Mouse (Mus musculus) neural tube, embryonic 15.5 days (tissue): ENCODE measurements around the gene Cyp27b1. TPM values are rescaled to one million over a fixed set of nuclear protein-coding genes. Genes with fewer than 3 reads are reported as not detected.

Experiments
- ATAC-seq: fragments of 200-750 bp; cut with Nextera tagmentation; 2 replicates; pipeline ENCODE4 v1.8.0; 2017; ENCODE audit warnings: mild to moderate bottlenecking, moderate TSS enrichment, moderate library complexity; ENCODE audit not compliant: low FRiP score
- H3K27ac ChIP-seq: fragments of 300-500 bp; sonication (generic); replicated peaks from 2 replicates; pipeline ENCODE4 v1.5.1; 2015; ENCODE audit warnings: mild to moderate bottlenecking, inconsistent platforms
- H3K27me3 ChIP-seq: fragments of 300-500 bp; sonication (generic); replicated peaks from 2 replicates; pipeline ENCODE4 v1.6.1; 2015; ENCODE audit warnings: inconsistent platforms
- H3K36me3 ChIP-seq: fragments of 300-500 bp; sonication (generic); 2 replicates; pipeline ENCODE4 v1.6.1; 2015; ENCODE audit warnings: inconsistent platforms
- H3K4me1 ChIP-seq: fragments of 300-500 bp; sonication (generic); 2 replicates; pipeline ENCODE4 v1.6.1; 2015; ENCODE audit warnings: inconsistent platforms
- H3K4me2 ChIP-seq: fragments of 300-500 bp; sonication (generic); 2 replicates; pipeline ENCODE4 v1.6.1; 2015; ENCODE audit warnings: inconsistent platforms, mild to moderate bottlenecking, moderate library complexity
- H3K4me3 ChIP-seq: fragments of 300-500 bp; sonication (generic); replicated peaks from 2 replicates; pipeline ENCODE4 v1.5.1; 2015; ENCODE audit warnings: mild to moderate bottlenecking, inconsistent platforms
- H3K9ac ChIP-seq: fragments of 300-500 bp; sonication (generic); replicated peaks from 2 replicates; pipeline ENCODE4 v1.6.1; 2015; ENCODE audit warnings: mild to moderate bottlenecking, inconsistent platforms
- H3K9me3 ChIP-seq: fragments of 300-500 bp; sonication (generic); replicated peaks from 2 replicates; pipeline ENCODE4 v1.6.1; 2016; ENCODE audit warnings: inconsistent platforms
- WGBS: fragments of 180-500 bp; shearing (Covaris S2); methylation state at CpG from one replicate; pipeline ENCODE4 v1.1.7; 2015; ENCODE audit warnings: mixed read lengths; 5-methylcytosine and 5-hydroxymethylcytosine counted together
- microRNA counts: library from miRNA; unstranded; fragments of <30 nt; microRNA quantifications from one replicate; lab custom pipeline; 2016
- microRNA-seq: library from miRNA; unstranded; fragments of <30 nt; microRNA quantifications from one replicate; pipeline ENCODE4, GENCODE M21; 2017
- polyA plus RNA-seq: library from polyadenylated mRNA; unstranded; fragments of >200 nt; fragmentation: Nextera tagmentation; extraction: Ambion mirVana; gene quantifications from 2 replicates; pipeline ENCODE4 v1.2.1, GENCODE M21; 2015

The Cyp27b1 gene
- polyA plus RNA-seq, 1 experiment from 2014 or later = 0.14 TPM

DNA sequence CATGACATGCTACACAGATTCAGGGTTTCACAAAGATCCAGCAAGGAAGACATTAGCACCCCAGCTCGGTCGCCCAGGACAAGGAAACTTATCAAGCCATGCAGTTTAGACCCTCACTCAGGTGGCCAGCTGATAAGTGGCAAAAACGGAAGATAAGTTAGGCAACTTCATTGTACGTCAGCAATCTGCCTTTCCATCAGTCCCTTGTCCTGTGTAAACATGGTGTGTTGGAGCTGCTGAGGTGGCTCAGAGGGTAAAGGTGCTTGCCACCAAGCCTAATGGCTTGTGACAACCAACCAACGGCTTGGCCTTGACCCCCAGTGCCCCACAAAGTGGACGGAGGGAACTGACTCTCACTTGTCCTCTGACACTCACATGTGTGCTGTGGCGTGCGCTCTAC lies 52.4 kb downstream of the Cyp27b1 start:
- no peaks in the 10 kb centered on the region for H3K9me3 ChIP-seq
- H3K9ac ChIP-seq = no peak overlapping the region
- no peak overlapping the region for H3K4me2 ChIP-seq
- H3K4me1 ChIP-seq = peaks cover under 1% of the 10 kb centered on the region; the same call in 1 of the 2 replicates
- H3K4me3 ChIP-seq = no peak overlapping the region
- WGBS = 90% methylated on average over 8 of the region's 8 CpGs
- H3K27me3 ChIP-seq = no peaks in the 10 kb centered on the region
- ATAC-seq = no peak
- H3K27ac ChIP-seq = no peak overlapping the region
- peaks cover 51% of the 10 kb centered on the region for H3K36me3 ChIP-seq

DNA sequence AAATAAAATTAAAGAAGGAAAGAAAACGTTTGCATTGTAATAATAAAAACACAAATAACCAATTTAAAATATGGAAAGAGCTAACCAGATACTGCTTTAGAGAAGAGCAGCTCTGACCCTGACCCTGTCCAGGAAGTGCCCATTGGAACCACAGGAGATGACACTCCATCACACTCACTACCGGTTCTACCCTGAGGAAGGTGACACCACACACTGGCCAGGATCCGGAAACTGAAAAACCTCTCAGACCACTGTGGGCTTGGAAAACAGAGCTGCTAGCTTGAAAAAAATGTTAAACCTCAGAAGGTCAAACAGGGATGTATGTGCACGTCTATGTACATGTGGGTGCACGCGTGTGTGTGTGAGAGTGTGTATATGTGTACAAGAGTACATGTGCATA lies 53.1 kb downstream of the Cyp27b1 start:
- H3K4me3 ChIP-seq = no peak overlapping the region
- no peak overlapping the region for H3K4me2 ChIP-seq
- H3K9ac ChIP-seq = no peak overlapping the region
- H3K27ac ChIP-seq = no peak overlapping the region
- ATAC-seq = no peak
- no peaks in the 10 kb centered on the region for H3K4me1 ChIP-seq
- 88% methylated on average over 6 of the region's 6 CpGs for WGBS
- H3K27me3 ChIP-seq = no peaks in the 10 kb centered on the region
- peaks cover 47% of the 10 kb centered on the region for H3K36me3 ChIP-seq
- H3K9me3 ChIP-seq = no peaks in the 10 kb centered on the region

MicroRNA genes within 50 kb of the gene (microRNA counts, 519-probe panel; counts per million panel counts)
- microRNA mmu-miR-546 (lab: Ali Mortazavi, UCI) = not detected

Small RNAs within 50 kb of the gene (microRNA-seq; reads per million reads assigned to microRNA genes)
- not detected for gene Mir546

Other genes with a start within 250 kb of the Cyp27b1 start
- gene Atp23, start 146.9 kb upstream of the Cyp27b1 start, polyA plus RNA-seq = 15.0 and 18.2 TPM in 2 replicates
- 15.7 and 25.4 TPM in 2 replicates for gene Ctdsp2, start 69.5 kb upstream of the Cyp27b1 start, polyA plus RNA-seq
- gene Avil, start 47.5 kb upstream of the Cyp27b1 start, polyA plus RNA-seq = 19.2 and 22.4 TPM in 2 replicates
- 66.6 and 71.0 TPM in 2 replicates for gene Tsfm, start 17.4 kb upstream of the Cyp27b1 start, polyA plus RNA-seq
- 24.3 and 29.6 TPM in 2 replicates for gene Mettl1, start 6.8 kb upstream of the Cyp27b1 start, polyA plus RNA-seq
- 0.27 and 0.51 TPM in 2 replicates for gene Eef1akmt3, start 6.7 kb upstream of the Cyp27b1 start, polyA plus RNA-seq
- gene March9, start 11.9 kb downstream of the Cyp27b1 start, polyA plus RNA-seq = 5.9 and 7.4 TPM in 2 replicates
- 551 and 796 TPM in 2 replicates for gene Cdk4, start 15.3 kb downstream of the Cyp27b1 start, polyA plus RNA-seq
- gene Tspan31, start 22.0 kb downstream of the Cyp27b1 start, polyA plus RNA-seq = 108 and 123 TPM in 2 replicates
- 4.6 and 5.3 TPM in 2 replicates for gene Agap2, start 27.0 kb downstream of the Cyp27b1 start, polyA plus RNA-seq
- gene Os9, start 72.9 kb downstream of the Cyp27b1 start, polyA plus RNA-seq = 127 and 130 TPM in 2 replicates
- gene B4galnt1, start 117.0 kb downstream of the Cyp27b1 start, polyA plus RNA-seq = 69.5 and 70.4 TPM in 2 replicates
- 1.0 TPM in 2 replicates for gene Slc26a10, start 132.4 kb downstream of the Cyp27b1 start, polyA plus RNA-seq
- gene Arhgef25, start 141.8 kb downstream of the Cyp27b1 start, polyA plus RNA-seq = 32.7 and 34.9 TPM in 2 replicates
- 211 and 245 TPM in 2 replicates for gene Dtx3, start 147.5 kb downstream of the Cyp27b1 start, polyA plus RNA-seq
- 19.8 and 23.0 TPM in 2 replicates for gene Pip4k2c, start 163.3 kb downstream of the Cyp27b1 start, polyA plus RNA-seq
- 97.3 and 113 TPM in 2 replicates for gene Kif5a, start 215.1 kb downstream of the Cyp27b1 start, polyA plus RNA-seq
- gene Dctn2, start 218.1 kb downstream of the Cyp27b1 start, polyA plus RNA-seq = 304 and 335 TPM in 2 replicates
- gene Mbd6, start 240.8 kb downstream of the Cyp27b1 start, polyA plus RNA-seq = 16.4 and 18.3 TPM in 2 replicates